Mouse (Mus musculus): ENCODE data around the gene Cdsn. TPM values are rescaled to one million over a fixed set of nuclear protein-coding genes. Genes with fewer than 3 reads are reported as not detected.

Gene Cdsn
- polyA plus RNA-seq (2014; fragmentation: Illumina TruSeq; extraction: RNeasy Lipid Tissue Mini Kit (QIAGEN cat#74804); ENCODE audit: low read depth, low replicate concordance): not detected

DNA sequence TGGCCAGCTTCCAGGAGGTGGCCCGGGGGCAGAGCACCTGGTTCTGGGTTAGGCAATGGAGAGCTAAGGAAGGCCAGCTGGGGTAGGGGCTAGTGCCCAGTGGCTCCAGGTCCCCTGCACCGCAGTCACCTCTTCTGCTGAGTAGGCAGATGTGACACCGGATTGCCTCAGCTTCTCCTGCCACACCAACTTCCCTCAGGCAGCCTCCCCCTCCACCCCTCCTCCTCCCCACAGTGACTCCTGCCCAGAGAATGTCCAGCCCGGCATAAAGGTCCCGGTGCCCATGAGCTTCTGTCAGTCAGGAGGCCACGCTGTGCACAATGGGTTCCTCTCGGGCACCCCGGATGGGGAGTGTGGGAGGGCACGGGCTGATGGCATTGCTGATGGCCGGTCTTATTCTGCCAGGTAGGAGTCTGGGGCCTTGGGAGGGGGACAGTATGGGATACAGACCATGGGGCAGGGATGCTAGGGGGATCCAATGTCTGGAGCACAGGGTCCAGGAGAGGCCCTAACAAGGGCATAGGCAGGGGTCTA is at the start of gene Cdsn:
Cdsn (plus strand) TSS at position 248 of the 534 bp plus-strand sequence.

GRCm38 (mm10) chr17:35505776-35506175 is 46.2 kb upstream of the Cdsn start, which contains the start of gene Pou5f1:
Gene Pou5f1, plus strand, starts transcription at chr17:35506018.

GRCm38 (mm10) chr17:35516652-35517500 is 35.1 kb upstream of the Cdsn start, which contains the start of the genes Tcf19 and Cchcr1:
Gene Tcf19, minus strand, starts transcription at chr17:35516824.
Gene Cchcr1, plus strand, starts transcription at chr17:35517100.

DNA sequence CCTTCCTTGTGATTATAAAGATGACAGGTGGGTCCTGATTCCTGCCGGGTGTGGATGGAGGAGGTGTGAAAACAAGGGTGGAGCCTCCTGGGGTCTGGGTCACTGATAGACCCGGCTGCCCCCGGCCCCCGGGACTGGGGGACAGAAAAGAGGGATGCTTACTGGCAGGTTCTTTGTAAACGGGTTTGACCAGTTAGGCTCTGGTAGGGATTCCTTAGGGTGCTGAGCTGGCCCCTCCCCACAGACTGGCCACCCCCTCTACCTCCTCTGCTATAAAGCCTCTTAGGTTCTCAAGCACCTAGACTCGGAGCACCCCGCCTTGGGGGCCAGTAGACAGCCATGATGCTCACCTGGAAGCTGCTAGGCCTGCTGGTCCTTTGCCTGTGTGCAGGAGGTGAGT is 19.0 kb upstream of the Cdsn start, which contains the start of gene Psors1c2:
Psors1c2 (plus strand) TSS at position 301 of the 400 bp plus-strand sequence.

DNA sequence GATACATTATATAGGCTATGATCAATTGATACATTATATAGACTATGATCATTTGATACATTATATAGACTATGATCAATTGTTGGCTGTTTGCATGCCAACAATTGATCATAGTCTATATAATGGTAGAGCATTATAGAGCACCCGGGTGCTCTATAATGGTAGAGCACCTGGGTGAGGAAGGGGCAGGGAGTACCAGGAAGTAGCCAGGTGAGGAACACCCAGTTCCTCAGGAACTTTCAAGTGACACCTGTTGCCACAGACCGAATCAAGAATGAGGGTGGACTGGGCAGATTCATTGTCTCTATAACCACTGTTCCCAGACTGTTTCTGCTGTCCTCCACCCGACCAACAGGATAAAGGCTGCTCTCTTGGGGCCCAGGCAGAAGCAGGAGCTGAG is 15.2 kb downstream of the Cdsn start, which contains the start of gene 2300002M23Rik:
2300002M23Rik (plus strand) TSS at position 301 of the 400 bp plus-strand sequence.

GRCm38 (mm10) chr17:35601249-35601648 is 49.3 kb downstream of the Cdsn start, which contains the start of gene Sfta2:
Gene Sfta2, plus strand, starts transcription at chr17:35601549.

Other genes with a start within 250 kb of the Cdsn start
- gene H2-Q1, start 231.7 kb upstream of the Cdsn start, polyA plus RNA-seq (2014; fragmentation: Illumina TruSeq; extraction: RNeasy Lipid Tissue Mini Kit (QIAGEN cat#74804); ENCODE audit: low read depth, low replicate concordance): 45.4 TPM
- 288 TPM for gene H2-Q2, start 209.9 kb upstream of the Cdsn start, polyA plus RNA-seq (2014; fragmentation: Illumina TruSeq; extraction: RNeasy Lipid Tissue Mini Kit (QIAGEN cat#74804); ENCODE audit: low read depth, low replicate concordance)
- 34.4 TPM for gene H2-Q4, start 172.5 kb upstream of the Cdsn start, polyA plus RNA-seq (2014; fragmentation: Illumina TruSeq; extraction: RNeasy Lipid Tissue Mini Kit (QIAGEN cat#74804); ENCODE audit: low read depth, low replicate concordance)
- gene H2-Q6, start 127.3 kb upstream of the Cdsn start, polyA plus RNA-seq (2014; fragmentation: Illumina TruSeq; extraction: RNeasy Lipid Tissue Mini Kit (QIAGEN cat#74804); ENCODE audit: low read depth, low replicate concordance): 7.1 TPM
- gene H2-Q7, start 113.0 kb upstream of the Cdsn start, polyA plus RNA-seq (2014; fragmentation: Illumina TruSeq; extraction: RNeasy Lipid Tissue Mini Kit (QIAGEN cat#74804); ENCODE audit: low read depth, low replicate concordance): 12.5 TPM
- 3.2 TPM for gene H2-Q10, start 82.0 kb upstream of the Cdsn start, polyA plus RNA-seq (2014; fragmentation: Illumina TruSeq; extraction: RNeasy Lipid Tissue Mini Kit (QIAGEN cat#74804); ENCODE audit: low read depth, low replicate concordance)
- gene Pou5f1, start 46.1 kb upstream of the Cdsn start, polyA plus RNA-seq (2014; fragmentation: Illumina TruSeq; extraction: RNeasy Lipid Tissue Mini Kit (QIAGEN cat#74804); ENCODE audit: low read depth, low replicate concordance): not detected
- 2.7 TPM for gene Tcf19, start 35.3 kb upstream of the Cdsn start, polyA plus RNA-seq (2014; fragmentation: Illumina TruSeq; extraction: RNeasy Lipid Tissue Mini Kit (QIAGEN cat#74804); ENCODE audit: low read depth, low replicate concordance)
- gene Cchcr1, start 35.0 kb upstream of the Cdsn start, polyA plus RNA-seq (2014; fragmentation: Illumina TruSeq; extraction: RNeasy Lipid Tissue Mini Kit (QIAGEN cat#74804); ENCODE audit: low read depth, low replicate concordance): 4.6 TPM
- gene Psors1c2, start 18.9 kb upstream of the Cdsn start, polyA plus RNA-seq (2014; fragmentation: Illumina TruSeq; extraction: RNeasy Lipid Tissue Mini Kit (QIAGEN cat#74804); ENCODE audit: low read depth, low replicate concordance): not detected
- not detected for gene 2300002M23Rik, start 15.3 kb downstream of the Cdsn start, polyA plus RNA-seq (2014; fragmentation: Illumina TruSeq; extraction: RNeasy Lipid Tissue Mini Kit (QIAGEN cat#74804); ENCODE audit: low read depth, low replicate concordance)
- gene Sfta2, start 49.4 kb downstream of the Cdsn start, polyA plus RNA-seq (2014; fragmentation: Illumina TruSeq; extraction: RNeasy Lipid Tissue Mini Kit (QIAGEN cat#74804); ENCODE audit: low read depth, low replicate concordance): not detected
- gene Gm9573, start 74.5 kb downstream of the Cdsn start, polyA plus RNA-seq (2014; fragmentation: Illumina TruSeq; extraction: RNeasy Lipid Tissue Mini Kit (QIAGEN cat#74804); ENCODE audit: low read depth, low replicate concordance): not detected
- not detected for gene Mucl3, start 91.6 kb downstream of the Cdsn start, polyA plus RNA-seq (2014; fragmentation: Illumina TruSeq; extraction: RNeasy Lipid Tissue Mini Kit (QIAGEN cat#74804); ENCODE audit: low read depth, low replicate concordance)
- 0.28 TPM for gene Vars2, start 115.5 kb downstream of the Cdsn start, polyA plus RNA-seq (2014; fragmentation: Illumina TruSeq; extraction: RNeasy Lipid Tissue Mini Kit (QIAGEN cat#74804); ENCODE audit: low read depth, low replicate concordance)
- gene Gtf2h4, start 121.6 kb downstream of the Cdsn start, polyA plus RNA-seq (2014; fragmentation: Illumina TruSeq; extraction: RNeasy Lipid Tissue Mini Kit (QIAGEN cat#74804); ENCODE audit: low read depth, low replicate concordance): 2.5 TPM
- 7.5 TPM for gene Ddr1, start 152.5 kb downstream of the Cdsn start, polyA plus RNA-seq (2014; fragmentation: Illumina TruSeq; extraction: RNeasy Lipid Tissue Mini Kit (QIAGEN cat#74804); ENCODE audit: low read depth, low replicate concordance)

Measured in sigmoid colon, adult 10 weeks (tissue).